Mouse (Mus musculus) heart, embryonic 15.5 days (tissue): ENCODE measurements around the gene Calcb. TPM values are rescaled to one million over a fixed set of nuclear protein-coding genes. Genes with fewer than 3 reads are reported as not detected.
A peak's percentile ranks its signal among the peaks of the same experiment; 100 is the strongest.

ENCODE experiments used
- ATAC-seq: fragments of 200-750 bp; cut with Nextera tagmentation; replicated peaks from 2 replicates; pipeline ENCODE4 v1.8.0; 2017; ENCODE audit warnings: low read depth, moderate TSS enrichment; ENCODE audit not compliant: insufficient number of reproducible peaks, insufficient read depth, low FRiP score
- H3K27ac ChIP-seq: fragments of 300-500 bp; sonication (generic); 2 replicates; pipeline ENCODE4 v1.5.1; 2015; ENCODE audit warnings: mild to moderate bottlenecking, inconsistent platforms
- H3K27me3 ChIP-seq: fragments of 300-500 bp; sonication (generic); 2 replicates; pipeline ENCODE4 v1.6.1; 2015; ENCODE audit warnings: inconsistent platforms
- H3K36me3 ChIP-seq: fragments of 300-500 bp; sonication (generic); 2 replicates; pipeline ENCODE4 v1.6.1; 2015; ENCODE audit warnings: mild to moderate bottlenecking, inconsistent platforms
- H3K4me1 ChIP-seq: fragments of 300-500 bp; sonication (generic); replicated peaks from 2 replicates; pipeline ENCODE4 v1.6.1; 2015; ENCODE audit warnings: inconsistent platforms
- H3K4me2 ChIP-seq: fragments of 300-500 bp; sonication (generic); 2 replicates; pipeline ENCODE4 v1.6.1; 2015; ENCODE audit warnings: inconsistent platforms, mild to moderate bottlenecking, moderate library complexity
- H3K4me3 ChIP-seq: fragments of 300-500 bp; sonication (generic); 2 replicates; pipeline ENCODE4 v1.5.1; 2015; ENCODE audit warnings: mild to moderate bottlenecking, inconsistent platforms
- H3K9ac ChIP-seq: fragments of 300-500 bp; sonication (generic); 2 replicates; pipeline ENCODE4 v1.6.1; 2015; ENCODE audit warnings: mild to moderate bottlenecking, inconsistent platforms
- H3K9me3 ChIP-seq: fragments of 300-500 bp; sonication (generic); replicated peaks from 2 replicates; pipeline ENCODE4 v1.6.1; 2016; ENCODE audit warnings: inconsistent platforms
- whole genome bisulfite sequencing: fragments of 180-500 bp; shearing (Covaris S2); methylation state at CpG from one replicate; pipeline ENCODE4 v1.1.7; 2015; ENCODE audit warnings: mixed read lengths; 5-methylcytosine and 5-hydroxymethylcytosine counted together
- polyA plus RNA-seq: library from polyadenylated mRNA; unstranded; fragments of >200 nt; fragmentation: Nextera tagmentation; extraction: Ambion mirVana; gene quantifications from 2 replicates; pipeline ENCODE4 v1.2.1, GENCODE M21; 2015

Calcb gene
- polyA plus RNA-seq, 1 experiment from 2014 or later, result 0.30 TPM

- no peaks in the 10 kb centered on the region for H3K27me3 ChIP-seq
- no peak overlapping the region for H3K9ac ChIP-seq
- H3K9me3 ChIP-seq, result no peaks in the 10 kb centered on the region
- no peaks in the 10 kb centered on the region for H3K36me3 ChIP-seq
- no peaks in the 10 kb centered on the region for H3K4me1 ChIP-seq
- no peak overlapping the region for H3K4me2 ChIP-seq
- no peak overlapping the region for H3K27ac ChIP-seq
- no peak overlapping the region for H3K4me3 ChIP-seq
- 69% methylated on average over 8 of the region's 8 CpGs for WGBS
- ATAC-seq, result no peak
Observed at GRCm38 (mm10) chr7:114754626-114755025, 36.2 kb downstream of the Calcb start.

- WGBS, result 32% methylated on average over 2 of the region's 2 CpGs
- Histone ChIP-seq H3K4me3 (no peak overlapping the region), H3K4me2 (no peak overlapping the region), H3K27me3 (no peaks in the 10 kb centered on the region), H3K9ac (no peak overlapping the region), H3K27ac (peak overlapping the region; percentile 73), H3K36me3 (no peaks in the 10 kb centered on the region), H3K4me1 (peaks cover 13% of the 10 kb centered on the region), H3K9me3 (no peaks in the 10 kb centered on the region)
- ATAC-seq, result no peak
Observed at GRCm38 (mm10) chr7:114762660-114763059, 44.2 kb downstream of the Calcb start.

- Histone ChIP-seq H3K4me2 (no peak overlapping the region), H3K27me3 (no peaks in the 10 kb centered on the region), H3K27ac (no peak overlapping the region), H3K36me3 (no peaks in the 10 kb centered on the region), H3K9me3 (no peaks in the 10 kb centered on the region), H3K4me1 (peaks cover 13% of the 10 kb centered on the region), H3K9ac (no peak overlapping the region), H3K4me3 (no peak overlapping the region)
- no peak for ATAC-seq
- 84% methylated on average over 3 of the region's 3 CpGs for WGBS
Observed at GRCm38 (mm10) chr7:114765273-114765672, 46.8 kb downstream of the Calcb start.

GRCm38 (mm10) chr7:114766523-114766922 lies 48.1 kb downstream of the Calcb start:
- 56% methylated on average over 3 of the region's 3 CpGs for WGBS
- Histone ChIP-seq H3K27ac (no peak overlapping the region), H3K9me3 (no peaks in the 10 kb centered on the region), H3K9ac (no peak overlapping the region), H3K4me2 (no peak overlapping the region), H3K27me3 (no peaks in the 10 kb centered on the region), H3K4me1 (peaks cover 9% of the 10 kb centered on the region), H3K4me3 (no peak overlapping the region), H3K36me3 (no peaks in the 10 kb centered on the region)
- no peak for ATAC-seq

- H3K4me1 ChIP-seq, result no peaks in the 10 kb centered on the region
- no peak overlapping the region for H3K9ac ChIP-seq
- H3K27ac ChIP-seq, result no peak overlapping the region
- no peaks in the 10 kb centered on the region for H3K27me3 ChIP-seq
- ATAC-seq, result no peak
- no peaks in the 10 kb centered on the region for H3K36me3 ChIP-seq
- no peak overlapping the region for H3K4me3 ChIP-seq
- H3K4me2 ChIP-seq, result no peak overlapping the region
- no peaks in the 10 kb centered on the region for H3K9me3 ChIP-seq
- 87% methylated on average over 5 of the region's 5 CpGs for WGBS
Observed at GRCm38 (mm10) chr7:114768516-114768915, 50.1 kb downstream of the Calcb start.

GRCm38 (mm10) chr7:114769041-114769440 lies 50.6 kb downstream of the Calcb start:
- no peak overlapping the region for H3K4me2 ChIP-seq
- no peaks in the 10 kb centered on the region for H3K9me3 ChIP-seq
- H3K27me3 ChIP-seq, result no peaks in the 10 kb centered on the region
- H3K4me1 ChIP-seq, result no peaks in the 10 kb centered on the region
- ATAC-seq, result no peak
- H3K4me3 ChIP-seq, result no peak overlapping the region
- WGBS, result 77% methylated on average over 4 of the region's 4 CpGs
- H3K9ac ChIP-seq, result no peak overlapping the region
- no peak overlapping the region for H3K27ac ChIP-seq
- no peaks in the 10 kb centered on the region for H3K36me3 ChIP-seq

- H3K9ac ChIP-seq, result no peak overlapping the region
- no peak overlapping the region for H3K27ac ChIP-seq
- whole genome bisulfite sequencing, result 75% methylated on average over 3 of the region's 3 CpGs
- H3K4me1 ChIP-seq, result 0 out of 2 replicates have a peak, but pooled peaks cover 3% of the 10 kb centered on the region
- no peak overlapping the region for H3K4me3 ChIP-seq
- no peaks in the 10 kb centered on the region for H3K27me3 ChIP-seq
- no peak for ATAC-seq
- no peak overlapping the region for H3K4me2 ChIP-seq
- no peaks in the 10 kb centered on the region for H3K9me3 ChIP-seq
- H3K36me3 ChIP-seq, result no peaks in the 10 kb centered on the region
Observed at GRCm38 (mm10) chr7:114770586-114770985, 52.1 kb downstream of the Calcb start.

GRCm38 (mm10) chr7:114771801-114772200 lies 53.4 kb downstream of the Calcb start:
- no peak overlapping the region for H3K27ac ChIP-seq
- H3K4me1 ChIP-seq, result 0 out of 2 replicates have a peak, but pooled peaks cover 6% of the 10 kb centered on the region
- no peak overlapping the region for H3K4me2 ChIP-seq
- ATAC-seq, result no peak
- H3K9ac ChIP-seq, result no peak overlapping the region
- H3K27me3 ChIP-seq, result no peaks in the 10 kb centered on the region
- no peak overlapping the region for H3K4me3 ChIP-seq
- no peaks in the 10 kb centered on the region for H3K9me3 ChIP-seq
- 67% methylated on average over 7 of the region's 7 CpGs for WGBS
- no peaks in the 10 kb centered on the region for H3K36me3 ChIP-seq

Other genes with a start within 250 kb of the Calcb start
- gene Cyp2r1, start 155.7 kb upstream of the Calcb start, polyA plus RNA-seq, result 1.6 and 1.8 TPM in 2 replicates
- gene Calca, start 82.3 kb upstream of the Calcb start, polyA plus RNA-seq, result 3.7 and 4.7 TPM in 2 replicates
- gene Insc, start 25.1 kb downstream of the Calcb start, polyA plus RNA-seq, result 6.1 and 6.4 TPM in 2 replicates